Mouse (Mus musculus): ENCODE data around the gene Atp2c1. TPM values are rescaled to one million over a fixed set of nuclear protein-coding genes. Genes with fewer than 3 reads are reported as not detected.

The Atp2c1 gene
- polyA plus RNA-seq, 1 experiment from 2014 or later = 58.8 TPM

GRCm38 (mm10) chr9:105379533-105380145, 147.5 kb downstream of the Atp2c1 start:
- Histone ChIP-seq H3K27ac (replicated peaks) (no peak overlapping the region), H3K36me3 (replicated peaks) (no peaks in the 10 kb centered on the region), H3K4me1 (no peaks in the 10 kb centered on the region), H3K4me3 (no peak overlapping the region), H3K9me3 (no peaks in the 10 kb centered on the region), H3K27me3 (replicated peaks; ENCODE audit: low read depth, poor library complexity, severe bottlenecking) (no peaks in the 10 kb centered on the region)
- DNase-seq (ENCODE audit: low spot score) = no peak
- WGBS = 81% methylated on average over 8 of the region's 8 CpGs

DNA sequence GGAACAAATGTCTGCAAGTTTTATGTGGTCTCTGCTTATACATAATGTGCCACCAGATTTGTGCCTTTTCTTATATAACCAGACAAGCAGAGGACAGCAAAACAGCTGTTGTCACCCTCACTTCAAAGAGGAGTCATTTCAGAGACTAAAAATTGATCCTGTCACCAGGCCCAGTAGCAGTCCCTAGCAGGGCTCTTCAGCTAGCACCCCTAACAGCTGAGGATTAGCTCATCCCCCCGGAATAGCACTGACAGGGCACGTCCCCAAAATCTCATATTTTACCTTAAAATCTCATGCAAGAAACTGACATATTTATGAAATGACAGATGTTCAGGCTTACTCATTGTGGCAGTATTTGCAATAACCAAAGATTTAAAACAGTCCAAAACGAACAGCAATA, 149.5 kb downstream of the Atp2c1 start:
- no peak for DNase-seq (ENCODE audit: low spot score)
- Histone ChIP-seq H3K27me3 (replicated peaks; ENCODE audit: low read depth, poor library complexity, severe bottlenecking) (no peaks in the 10 kb centered on the region), H3K36me3 (replicated peaks) (no peaks in the 10 kb centered on the region), H3K9me3 (no peaks in the 10 kb centered on the region), H3K27ac (replicated peaks) (no peak overlapping the region), H3K4me3 (no peak overlapping the region), H3K4me1 (no peaks in the 10 kb centered on the region)
- WGBS = 86% methylated on average over 3 of the region's 3 CpGs

- WGBS = 78% methylated on average over 7 of the region's 7 CpGs
- no peaks in the 10 kb centered on the region for H3K36me3 ChIP-seq (replicated peaks)
- H3K4me1 ChIP-seq = no peaks in the 10 kb centered on the region
- no peak overlapping the region for H3K27ac ChIP-seq (replicated peaks)
- DNase-seq (ENCODE audit: low spot score) = no peak
- H3K9me3 ChIP-seq = no peaks in the 10 kb centered on the region
- no peaks in the 10 kb centered on the region for H3K27me3 ChIP-seq (replicated peaks; ENCODE audit: low read depth, poor library complexity, severe bottlenecking)
- H3K4me3 ChIP-seq = no peak overlapping the region
Observed at GRCm38 (mm10) chr9:105376954-105377530, 150.1 kb downstream of the Atp2c1 start.

- 81% methylated on average over 7 of the region's 7 CpGs for WGBS
- Histone ChIP-seq H3K4me3 (no peak overlapping the region), H3K27me3 (replicated peaks; ENCODE audit: low read depth, poor library complexity, severe bottlenecking) (no peaks in the 10 kb centered on the region), H3K27ac (replicated peaks) (no peak overlapping the region), H3K9me3 (no peaks in the 10 kb centered on the region), H3K36me3 (replicated peaks) (no peaks in the 10 kb centered on the region), H3K4me1 (no peaks in the 10 kb centered on the region)
- DNase-seq (ENCODE audit: low spot score) = no peak
Observed at GRCm38 (mm10) chr9:105376411-105376810, 150.7 kb downstream of the Atp2c1 start.

GRCm38 (mm10) chr9:105374361-105374760, 152.8 kb downstream of the Atp2c1 start:
- no peaks in the 10 kb centered on the region for H3K36me3 ChIP-seq (replicated peaks)
- H3K4me3 ChIP-seq = no peak overlapping the region
- 80% methylated on average over 5 of the region's 5 CpGs for WGBS
- H3K27me3 ChIP-seq (replicated peaks; ENCODE audit: low read depth, poor library complexity, severe bottlenecking) = no peaks in the 10 kb centered on the region
- no peaks in the 10 kb centered on the region for H3K4me1 ChIP-seq
- H3K9me3 ChIP-seq = no peaks in the 10 kb centered on the region
- DNase-seq (ENCODE audit: low spot score) = no peak
- no peak overlapping the region for H3K27ac ChIP-seq (replicated peaks)

DNA sequence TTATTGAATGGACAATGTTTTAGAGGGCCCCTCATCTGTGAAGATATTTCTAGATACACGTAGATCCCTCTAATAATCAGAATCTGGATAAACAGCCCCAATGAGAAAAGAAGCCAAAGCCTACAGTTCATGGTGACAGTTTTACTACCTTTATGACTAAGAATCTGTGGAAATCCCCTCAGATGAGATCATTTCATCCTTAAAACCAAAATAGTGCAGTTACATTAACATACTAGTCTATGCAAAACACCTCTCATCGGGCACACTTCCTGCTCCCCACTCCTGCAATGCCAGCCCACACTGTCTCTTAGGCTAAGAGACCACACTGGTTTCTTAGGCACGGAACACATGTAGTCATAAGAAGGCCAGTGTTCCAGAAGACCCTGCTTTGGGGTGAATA, 158.5 kb downstream of the Atp2c1 start:
- no peak for DNase-seq (ENCODE audit: low spot score)
- Histone ChIP-seq H3K9me3 (no peaks in the 10 kb centered on the region), H3K27ac (replicated peaks) (no peak overlapping the region), H3K27me3 (replicated peaks; ENCODE audit: low read depth, poor library complexity, severe bottlenecking) (no peaks in the 10 kb centered on the region), H3K36me3 (replicated peaks) (no peaks in the 10 kb centered on the region), H3K4me1 (no peaks in the 10 kb centered on the region), H3K4me3 (no peak overlapping the region)
- 88% methylated on average over 3 of the region's 3 CpGs for WGBS

DNA sequence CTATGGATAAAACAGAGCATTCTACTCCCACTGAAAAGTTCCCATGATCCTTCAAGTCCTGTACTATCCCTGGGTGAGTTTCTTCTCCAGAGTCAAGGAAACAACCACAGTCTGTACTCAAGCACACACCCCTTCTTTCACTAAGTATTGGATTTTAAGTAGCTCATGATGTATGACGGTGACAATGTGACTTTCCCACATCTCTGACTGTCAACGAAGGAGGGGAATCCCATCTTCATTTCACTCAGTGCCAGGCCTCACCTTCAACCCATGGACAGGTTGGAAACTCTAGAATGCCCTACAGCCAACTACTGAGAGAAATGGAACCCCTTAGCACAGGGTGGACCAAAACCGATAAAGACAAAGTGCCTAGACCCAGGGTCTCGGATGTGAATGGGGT, 160.9 kb downstream of the Atp2c1 start:
- Histone ChIP-seq H3K4me3 (no peak overlapping the region), H3K27me3 (replicated peaks; ENCODE audit: low read depth, poor library complexity, severe bottlenecking) (no peaks in the 10 kb centered on the region), H3K27ac (replicated peaks) (no peak overlapping the region), H3K9me3 (no peaks in the 10 kb centered on the region), H3K4me1 (no peaks in the 10 kb centered on the region), H3K36me3 (replicated peaks) (no peaks in the 10 kb centered on the region)
- no peak for DNase-seq (ENCODE audit: low spot score)
- 90% methylated on average over 4 of the region's 4 CpGs for WGBS

- no peak overlapping the region for H3K27ac ChIP-seq (replicated peaks)
- H3K27me3 ChIP-seq (replicated peaks; ENCODE audit: low read depth, poor library complexity, severe bottlenecking) = no peaks in the 10 kb centered on the region
- 83% methylated on average over 5 of the region's 5 CpGs for WGBS
- H3K4me3 ChIP-seq = no peak overlapping the region
- H3K4me1 ChIP-seq = no peaks in the 10 kb centered on the region
- DNase-seq (ENCODE audit: low spot score) = no peak
- no peaks in the 10 kb centered on the region for H3K36me3 ChIP-seq (replicated peaks)
- no peaks in the 10 kb centered on the region for H3K9me3 ChIP-seq
Observed at GRCm38 (mm10) chr9:105363520-105364231, 163.4 kb downstream of the Atp2c1 start.

DNA sequence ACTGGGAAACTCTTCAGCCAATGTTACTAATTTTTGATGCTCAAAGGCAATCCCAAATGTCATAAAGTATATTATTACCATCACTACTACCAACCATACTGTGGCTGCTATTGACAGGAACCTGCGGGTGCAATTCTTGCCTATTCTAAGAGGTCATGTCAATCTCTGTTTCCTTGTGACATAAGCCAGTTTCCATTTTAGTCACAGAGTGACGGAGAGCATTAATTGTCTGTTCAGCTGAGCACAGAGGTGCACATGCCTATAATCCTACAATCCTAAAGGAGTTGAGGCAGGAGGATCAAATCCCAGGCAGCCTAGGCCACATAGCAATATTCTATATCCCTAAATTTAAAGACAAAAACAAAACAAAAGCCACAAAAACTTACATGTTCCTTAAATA, 164.9 kb downstream of the Atp2c1 start:
- no peaks in the 10 kb centered on the region for H3K9me3 ChIP-seq
- no peaks in the 10 kb centered on the region for H3K4me1 ChIP-seq
- H3K27me3 ChIP-seq (replicated peaks; ENCODE audit: low read depth, poor library complexity, severe bottlenecking) = no peaks in the 10 kb centered on the region
- no peak overlapping the region for H3K4me3 ChIP-seq
- no peak for DNase-seq (ENCODE audit: low spot score)
- H3K27ac ChIP-seq (replicated peaks) = no peak overlapping the region
- H3K36me3 ChIP-seq (replicated peaks) = no peaks in the 10 kb centered on the region
- 78% methylated on average over 2 of the region's 2 CpGs for WGBS

Other genes starting within 250 kb of the Atp2c1 start
- 13.7 and 15.1 TPM in 2 replicates for gene Aste1, start 131.9 kb downstream of the Atp2c1 start, polyA plus RNA-seq (2016; fragmentation: Nextera tagmentation; extraction: Ambion mirVana)
- gene Nek11, start 131.8 kb downstream of the Atp2c1 start, polyA plus RNA-seq (2016; fragmentation: Nextera tagmentation; extraction: Ambion mirVana) = 0.36 and 0.44 TPM in 2 replicates
- 22.9 and 23.0 TPM in 2 replicates for gene Pik3r4, start 115.7 kb upstream of the Atp2c1 start, polyA plus RNA-seq (2016; fragmentation: Nextera tagmentation; extraction: Ambion mirVana)

Measured in embryonic facial prominence, embryonic 10.5 days (tissue).